Mouse (Mus musculus) layer of hippocampus, adult 2 months (tissue): ENCODE data around the gene Nfix. TPM values are rescaled to one million over a fixed set of nuclear protein-coding genes. Genes with fewer than 3 reads are reported as not detected.
"Not testable (repeated sequence)": the region's sequence is repeated elsewhere in the genome, so short reads cannot be mapped to it uniquely, and the experiment has no call there.

Source experiments
- DNase-seq, 2 experiments: peaks; one replicate each; pipeline ENCODE4 v3.0.0; 2022; ENCODE audit warnings: low spot score in 2 of 2
- H3K27ac ChIP-seq: fragments of 200-600 bp; 2 replicates; pipeline ENCODE4 v1.8.1; 2022
- H3K4me3 ChIP-seq: fragments of 200-600 bp; 2 replicates; pipeline ENCODE4 v1.8.1; 2022; ENCODE audit warnings: mild to moderate bottlenecking
- CTCF ChIP-seq: fragments of 200-600 bp; conservative IDR thresholded peaks from 2 replicates; pipeline ENCODE4 v1.8.1; 2022; ENCODE audit warnings: antibody characterized with exemption, mild to moderate bottlenecking, moderate library complexity
- total RNA-seq, 2 experiments: library from RNA; stranded (reverse); gene quantifications; 2 replicates each; pipeline ENCODE4 v1.2.3; 2021

Gene Nfix
- total RNA-seq, 2 experiments from 2014 or later, result 408 to 482 TPM

- Histone ChIP-seq H3K27ac (no peak overlapping the region), H3K4me3 (no peak overlapping the region)
- no peak for TF ChIP-seq CTCF
- no peak for DNase-seq
These were observed 38.4 kb upstream of the Nfix start for GRCm38 (mm10) chr8:84838513-84838912.

GRCm38 (mm10) chr8:84837912-84838470 lies 37.8 kb upstream of the Nfix start:
- H3K4me3 ChIP-seq, result no peak overlapping the region
- no peak for TF ChIP-seq CTCF
- H3K27ac ChIP-seq, result no peak overlapping the region
- no peak for DNase-seq

- H3K4me3 ChIP-seq, result no peak overlapping the region
- H3K27ac ChIP-seq, result no peak overlapping the region
- 0 out of 2 replicates have a peak, but pooled peaks have one; percentile 29 for TF ChIP-seq CTCF
- no peak for DNase-seq
These were observed 37.2 kb upstream of the Nfix start for GRCm38 (mm10) chr8:84837149-84837911.

GRCm38 (mm10) chr8:84834866-84835855 lies 35.0 kb upstream of the Nfix start:
- no peak for TF ChIP-seq CTCF
- H3K27ac ChIP-seq, result peak overlapping the region; percentile 75
- peak; percentile 87 to 90 for DNase-seq

GRCm38 (mm10) chr8:84834002-84834865 lies 34.1 kb upstream of the Nfix start:
- H3K27ac ChIP-seq, result peak overlapping the region; percentile 75
- DNase-seq, result no peak
- TF ChIP-seq CTCF, result no peak
- H3K4me3 ChIP-seq, result no peak overlapping the region

More at GRCm38 (mm10) chr8:84834866-84835855, 35.0 kb upstream of the Nfix start:
- H3K4me3 ChIP-seq, result no peak overlapping the region

- peak; percentile 52 for TF ChIP-seq CTCF
- Histone ChIP-seq H3K27ac (peak overlapping the region; percentile 98), H3K4me3 (peak overlapping the region; percentile 87)
- no peak for DNase-seq
These were observed 32.9 kb upstream of the Nfix start for GRCm38 (mm10) chr8:84832759-84833742.

- peak in 1 of 2 experiments; percentile 78 for DNase-seq
- no peak for TF ChIP-seq CTCF
- Histone ChIP-seq H3K4me3 (peak overlapping the region; percentile 87), H3K27ac (peak overlapping the region; percentile 98)
These were observed 32.0 kb upstream of the Nfix start for GRCm38 (mm10) chr8:84832034-84832717.

GRCm38 (mm10) chr8:84831490-84831889 lies 31.3 kb upstream of the Nfix start, which contains the start of gene Gadd45gip1:
TSS of gene Gadd45gip1 (plus strand) at chr8:84831522.
- Histone ChIP-seq H3K27ac (peak within 1 kb of the TSS; percentile 98), H3K4me3 (peak within 1 kb of the TSS; percentile 87)
- TF ChIP-seq CTCF, result peak; percentile 35
- no peak for DNase-seq

GRCm38 (mm10) chr8:84826518-84826917 lies 26.4 kb upstream of the Nfix start:
- not testable (repeated sequence) for H3K27ac ChIP-seq, H3K4me3 ChIP-seq, DNase-seq

- no peak overlapping the region for H3K4me3 ChIP-seq
- no peak for TF ChIP-seq CTCF
- no peak for DNase-seq
These were observed 25.5 kb upstream of the Nfix start for GRCm38 (mm10) chr8:84825636-84826035.

GRCm38 (mm10) chr8:84823653-84824052 lies 23.5 kb upstream of the Nfix start:
- TF ChIP-seq CTCF, result peak; percentile 88
- peak in 1 of 2 experiments; percentile 68 for DNase-seq
- H3K4me3 ChIP-seq, result peak overlapping the region; percentile 32; the same call in 1 of the 2 replicates
- no peak overlapping the region for H3K27ac ChIP-seq

More at GRCm38 (mm10) chr8:84825636-84826035, 25.5 kb upstream of the Nfix start:
- no peak overlapping the region for H3K27ac ChIP-seq
